Mouse (Mus musculus) T-cell, adult 2 months (primary cell): ENCODE measurements around the gene BC037034.
A peak's percentile ranks its signal among the peaks of the same experiment; 100 is the strongest.
"Not testable (repeated sequence)": the region's sequence is repeated elsewhere in the genome, so short reads cannot be mapped to it uniquely, and the experiment has no call there.

ENCODE experiments used
- DNase-seq: peaks from one replicate; pipeline ENCODE4 v3.0.0; 2022; ENCODE audit warnings: low spot score

BC037034 gene

DNA sequence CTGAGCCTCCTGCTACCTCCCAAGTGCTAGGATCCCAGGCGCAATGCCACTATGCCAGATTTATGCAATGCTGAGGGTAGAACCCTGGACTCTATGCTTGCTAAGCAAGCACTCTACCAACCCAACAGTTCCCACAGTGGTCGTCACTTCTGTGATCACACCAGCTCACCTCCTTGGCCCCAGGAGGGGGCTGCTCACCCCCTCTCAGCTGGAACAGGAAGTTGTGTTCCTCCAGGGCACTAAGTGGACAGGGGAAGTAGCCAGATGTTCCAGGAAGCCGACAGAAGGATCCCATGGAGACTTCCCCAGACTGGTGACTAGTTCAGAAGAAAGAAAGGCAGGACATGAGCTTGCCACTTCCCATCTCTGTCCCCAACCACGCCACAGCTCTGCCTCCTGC is 1.8 kb downstream of the BC037034 start:
- DNase-seq: no peak

- no peak for DNase-seq
Measured at GRCm38 (mm10) chr5:138260834-138261233, 3.0 kb downstream of the BC037034 start.

DNA sequence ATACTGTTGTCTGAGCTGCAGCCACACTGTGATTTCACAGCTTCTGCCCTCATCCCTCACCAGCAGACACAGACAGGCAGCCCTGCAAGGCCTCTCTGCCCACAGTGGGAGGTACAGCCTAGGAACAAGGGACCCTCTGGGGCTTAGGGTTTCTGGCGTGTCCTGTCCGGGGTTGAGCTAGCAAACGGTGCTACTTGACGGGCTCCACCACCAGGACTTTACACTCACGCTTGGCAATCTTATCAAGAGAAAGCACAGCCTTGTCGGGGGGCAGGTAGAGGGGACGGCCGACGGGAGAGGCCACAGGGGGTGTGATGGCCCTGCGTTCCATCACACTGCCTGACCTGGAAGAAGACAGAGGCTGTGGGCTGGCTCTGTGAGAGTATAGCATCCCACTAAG is 3.8 kb downstream of the BC037034 start:
- DNase-seq: no peak

GRCm38 (mm10) chr5:138258993-138259392 is 4.8 kb downstream of the BC037034 start:
- no peak for DNase-seq

- DNase-seq: no peak
Measured at GRCm38 (mm10) chr5:138258542-138258941, 5.3 kb downstream of the BC037034 start.

- DNase-seq: no peak
Measured at GRCm38 (mm10) chr5:138258078-138258477, 5.8 kb downstream of the BC037034 start.

DNA sequence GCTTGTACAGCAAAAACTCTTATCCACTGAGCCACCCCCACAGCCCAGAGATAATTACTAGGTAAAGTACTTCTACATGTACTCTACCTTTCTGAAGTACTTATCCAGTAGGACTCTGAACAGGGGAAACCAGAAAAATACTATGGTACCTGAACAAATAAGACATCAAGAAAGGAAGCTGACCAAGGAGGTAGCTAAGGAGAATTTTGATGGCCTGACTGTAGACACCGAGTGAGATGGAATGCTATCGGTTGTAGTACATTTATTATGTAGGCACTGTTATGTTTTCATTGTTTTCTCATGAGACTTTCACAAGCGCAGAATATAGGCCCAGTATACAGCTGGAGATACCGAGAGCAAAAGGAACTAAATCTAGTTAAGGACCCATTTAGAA is 6.3 kb downstream of the BC037034 start:
- no peak for DNase-seq

- DNase-seq: peak; percentile 57
Measured at GRCm38 (mm10) chr5:138256966-138257584, 6.8 kb downstream of the BC037034 start.

GRCm38 (mm10) chr5:138256094-138256467 is 7.8 kb downstream of the BC037034 start:
- no peak for DNase-seq

DNA sequence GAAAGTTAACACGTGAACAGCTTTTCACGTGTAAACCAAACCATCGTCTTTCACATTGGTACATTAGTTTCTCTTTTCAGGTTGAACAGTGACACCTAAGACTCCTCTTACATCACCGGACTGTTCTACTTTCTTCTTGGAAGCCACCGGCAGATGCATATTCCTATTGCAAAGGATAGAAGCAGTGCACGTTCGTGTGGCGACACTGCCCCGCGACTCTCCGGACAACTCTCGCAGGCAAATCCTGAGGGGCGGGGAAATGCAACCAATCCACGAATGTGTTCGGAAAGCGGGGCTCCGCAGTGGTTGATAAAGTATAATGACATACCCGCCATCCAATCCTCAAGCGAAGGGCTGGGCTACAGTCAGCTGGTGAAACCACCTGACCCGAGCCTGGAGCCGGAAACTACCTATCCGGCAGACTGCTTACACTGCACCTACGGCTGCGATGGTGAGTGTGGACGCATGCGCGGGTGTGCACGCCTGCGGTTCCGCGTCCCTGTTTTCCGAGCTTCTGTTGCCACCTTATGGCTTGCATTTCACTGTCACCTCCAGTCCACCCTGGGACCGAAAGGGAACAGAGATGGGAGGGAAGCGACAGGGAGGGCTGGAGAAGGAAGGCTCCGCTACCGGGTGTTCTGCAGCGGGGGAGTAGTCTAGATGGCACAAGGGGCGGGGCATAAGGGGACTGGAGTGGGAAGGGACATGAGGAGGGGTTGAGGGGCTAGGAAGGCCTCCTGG is 8.3 kb downstream of the BC037034 start, which contains the start of gene Lamtor4:
TSS of gene Lamtor4 (plus strand) at position 130 of the 741 bp plus-strand sequence.
- peak; percentile 93 for DNase-seq

DNA sequence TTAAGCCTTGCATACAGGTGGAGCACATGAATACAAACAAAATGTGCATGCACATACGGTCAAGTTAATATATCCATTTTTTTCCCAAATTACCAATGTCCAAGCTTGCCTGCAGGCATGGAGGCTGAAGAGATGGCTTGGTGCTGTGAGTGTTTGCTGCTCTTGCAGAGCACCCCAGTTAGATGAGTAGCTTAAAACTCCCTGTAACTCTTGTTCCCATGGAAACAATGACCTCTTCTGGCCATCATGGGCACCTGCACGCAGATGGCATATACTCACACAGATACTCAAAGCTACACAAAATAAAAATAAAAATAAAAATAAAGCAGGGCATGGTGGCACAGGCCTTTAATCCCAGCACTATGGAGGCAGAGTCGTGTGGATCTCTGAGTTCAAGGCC is 10.8 kb downstream of the BC037034 start:
- no peak for DNase-seq

DNA sequence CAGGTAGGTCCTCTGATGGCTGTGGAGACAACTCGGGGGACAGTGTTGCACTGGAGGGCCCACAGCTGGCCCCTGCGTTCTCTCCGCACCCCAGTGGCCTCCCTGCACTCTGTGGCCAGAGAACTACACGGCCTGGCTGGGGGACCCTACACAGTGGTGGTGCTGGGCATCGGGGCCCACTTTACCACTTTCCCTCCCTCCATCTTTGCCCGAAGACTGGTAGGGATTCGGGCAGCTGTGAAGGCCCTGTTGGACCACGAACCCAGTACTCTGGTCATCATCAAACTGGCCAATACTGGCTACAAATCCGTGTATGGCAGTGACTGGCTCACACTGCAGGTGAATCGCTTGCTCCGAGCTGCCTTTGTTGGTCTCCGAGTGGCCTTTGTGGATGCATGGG is 12.7 kb downstream of the BC037034 start:
- DNase-seq: no peak

- DNase-seq: no peak
Measured at GRCm38 (mm10) chr5:138241511-138241910, 22.3 kb downstream of the BC037034 start.

DNA sequence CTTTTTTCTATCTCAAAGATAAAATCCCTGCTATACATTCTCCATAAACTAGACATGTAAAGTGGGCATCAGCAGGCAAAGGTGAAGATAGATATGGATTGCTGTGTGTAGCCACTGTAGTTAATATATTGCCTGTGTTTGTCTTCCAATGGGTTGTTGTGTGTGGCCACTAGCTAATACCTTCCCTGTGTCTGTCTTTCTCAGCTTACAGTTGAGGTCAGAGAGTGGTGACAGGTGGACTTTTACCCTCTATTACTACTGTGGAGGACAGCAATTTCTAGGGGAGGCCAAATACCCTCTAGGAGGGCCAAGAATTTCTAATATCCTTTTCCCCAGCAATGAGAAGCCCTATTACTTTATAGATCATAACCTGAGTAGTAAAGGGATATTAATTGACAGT is 29.6 kb downstream of the BC037034 start:
- DNase-seq: no peak

DNA sequence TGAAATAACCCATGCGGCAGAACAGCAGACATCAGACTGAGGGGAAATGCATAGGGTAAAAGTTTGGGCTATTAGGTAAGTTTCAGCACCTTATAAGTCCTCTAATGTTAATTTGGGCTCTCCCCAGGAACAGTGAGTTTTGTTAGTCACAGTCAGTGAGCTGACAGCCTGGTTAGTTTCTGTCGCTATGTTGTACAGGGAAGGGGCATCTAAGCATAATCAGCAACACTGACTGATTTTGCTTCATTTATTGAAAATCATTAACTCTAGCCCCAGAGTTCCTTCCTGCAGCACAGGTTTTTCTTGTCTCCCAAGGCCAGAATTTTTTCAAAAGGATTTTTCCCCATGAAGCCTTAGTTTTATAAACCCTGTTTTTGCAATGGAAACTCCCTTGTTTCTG is 30.1 kb downstream of the BC037034 start:
- DNase-seq: no peak

DNA sequence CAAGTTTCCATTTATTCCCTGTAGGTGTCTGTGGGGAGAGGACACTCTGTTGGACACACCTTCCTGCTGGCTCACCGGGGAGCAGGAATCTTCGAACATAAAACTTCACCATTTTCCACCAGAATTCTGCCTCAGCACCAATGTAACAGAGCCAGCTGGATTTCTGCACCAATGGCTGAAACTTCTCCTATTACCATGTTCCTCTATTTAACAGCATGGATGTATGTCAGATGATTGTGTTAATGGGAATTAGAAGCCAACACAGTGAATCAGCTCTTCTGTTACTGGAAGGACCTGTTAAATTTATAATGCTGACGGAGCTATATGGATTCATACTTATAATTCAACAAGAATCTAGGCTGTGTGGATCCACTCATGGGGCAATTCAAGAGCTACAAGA is 34.3 kb downstream of the BC037034 start:
- DNase-seq: no peak

DNA sequence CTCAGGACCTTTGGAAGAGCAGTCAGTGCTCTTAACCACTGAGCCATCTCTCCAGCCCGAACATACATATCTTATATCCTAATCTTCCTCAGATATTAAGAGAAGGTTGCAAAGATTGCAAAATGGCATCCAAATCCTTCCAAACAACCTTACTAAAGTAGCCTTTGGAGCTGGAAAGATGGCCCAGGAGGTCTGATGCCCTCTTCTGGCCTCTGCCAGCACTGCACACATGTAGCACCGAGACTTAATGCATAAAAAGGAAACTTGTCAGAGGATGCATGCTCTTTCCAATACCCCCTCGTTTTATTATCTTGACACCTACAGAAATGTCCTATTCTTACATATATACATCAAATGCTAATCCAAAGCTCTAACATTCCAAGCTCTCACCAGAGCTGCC is 35.8 kb downstream of the BC037034 start:
- DNase-seq: peak; percentile 15

- no peak for DNase-seq
Measured at GRCm38 (mm10) chr5:138227367-138227766, 36.5 kb downstream of the BC037034 start.

GRCm38 (mm10) chr5:138226491-138226890 is 37.3 kb downstream of the BC037034 start:
- no peak for DNase-seq

- no peak for DNase-seq
Measured at GRCm38 (mm10) chr5:138225700-138226099, 38.1 kb downstream of the BC037034 start, which contains the start of gene Nxpe5. Nxpe5 (plus strand) TSS chr5:138225898.

GRCm38 (mm10) chr5:138223287-138223686 is 40.5 kb downstream of the BC037034 start:
- no peak for DNase-seq

DNA sequence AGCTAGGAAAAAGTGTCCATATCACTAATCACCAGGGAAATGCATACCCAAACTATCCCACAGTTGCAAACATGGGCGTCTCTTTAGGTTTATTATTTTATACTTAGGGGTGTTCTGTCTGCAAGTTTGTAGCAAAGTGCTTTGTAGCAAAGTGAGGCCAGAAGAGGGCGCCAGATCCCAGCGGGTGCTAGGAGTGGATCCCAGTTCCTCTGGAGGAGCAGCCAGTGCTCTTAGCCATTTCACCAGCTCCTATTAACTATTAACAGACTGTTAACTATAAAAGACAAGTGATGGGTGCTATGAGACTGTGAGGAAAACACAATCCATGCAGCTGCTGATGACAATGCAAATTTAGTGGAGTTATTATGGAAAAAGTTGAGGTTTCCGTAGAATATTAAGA is 41.7 kb downstream of the BC037034 start:
- peak; percentile 63 for DNase-seq

DNA sequence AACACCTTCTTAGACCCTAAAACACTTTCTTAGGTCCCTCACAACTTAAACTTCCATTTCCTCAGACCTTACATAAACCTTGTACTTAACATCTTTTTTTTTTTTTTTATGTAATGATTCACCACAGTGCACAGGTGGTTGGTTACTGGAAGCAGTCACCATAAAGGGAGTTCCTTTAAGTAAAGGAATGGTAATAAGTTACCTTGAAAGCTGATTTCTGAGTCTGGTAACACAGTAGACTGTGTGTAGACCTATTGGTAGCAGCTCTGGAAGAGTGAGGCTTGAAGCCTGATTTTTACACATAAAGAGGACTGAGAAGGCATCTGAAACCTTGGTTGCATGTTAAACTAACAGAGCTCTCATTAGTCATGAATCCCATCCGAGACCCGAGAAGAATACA is 44.0 kb downstream of the BC037034 start:
- no peak for DNase-seq

GRCm38 (mm10) chr5:138216632-138217031 is 47.2 kb downstream of the BC037034 start:
- not testable (repeated sequence) for DNase-seq
